Mouse (Mus musculus) lung, adult 2 months (tissue): ENCODE results near the gene Zfp775. TPM values are rescaled to one million over a fixed set of nuclear protein-coding genes. Genes with fewer than 3 reads are reported as not detected.

Experiments
- DNase-seq: peaks from one replicate; pipeline ENCODE4 v3.0.0; 2022
- H3K4me1 ChIP-seq: fragments of 200-500 bp; 2 replicates; pipeline ENCODE4 v1.6.1; 2011; ENCODE audit warnings: low read length; ENCODE audit not compliant: control insufficient read depth, insufficient read depth
- H3K4me3 ChIP-seq: fragments of 200-500 bp; replicated peaks from 2 replicates; pipeline ENCODE3; 2011; ENCODE audit warnings: low read depth, mild to moderate bottlenecking, control low read depth, low read length; ENCODE audit errors: extremely low read depth
- CTCF ChIP-seq: fragments of 200-500 bp; IDR thresholded peaks from 2 replicates; pipeline ENCODE4 v1.5.1; 2011; ENCODE audit warnings: mild to moderate bottlenecking, low read length, control low read depth; ENCODE audit not compliant: insufficient read depth
- POLR2A ChIP-seq: fragments of 200-500 bp; IDR thresholded peaks from 2 replicates; pipeline ENCODE4 v1.6.1; 2011; ENCODE audit warnings: low read depth, mild to moderate bottlenecking, control low read depth, low read length, borderline replicate concordance; ENCODE audit errors: extremely low read depth
- WGBS: fragments of 180-500 bp; shearing (Covaris S2); methylation state at CpG from one replicate; pipeline ENCODE4 v1.1.7; 2018; 5-methylcytosine and 5-hydroxymethylcytosine counted together
- polyA plus RNA-seq: library from polyadenylated mRNA; depleted of rRNA; stranded (reverse); fragments of >200 nt; gene quantifications from 2 replicates; pipeline ENCODE4 v1.2.3, GENCODE M21; 2012

The Zfp775 gene
- polyA plus RNA-seq, 1 experiment = 7.2 TPM

- DNase-seq = no peak
- Histone ChIP-seq H3K4me1 (no peaks in the 10 kb centered on the region), H3K4me3 (no peak overlapping the region)
- 61% methylated on average over 2 of the region's 2 CpGs for WGBS
- TF ChIP-seq POLR2A (no peak), CTCF (no peak)
These were observed 36.7 kb downstream of the Zfp775 start for GRCm38 (mm10) chr6:48638553-48638952.

GRCm38 (mm10) chr6:48641391-48641790 lies 39.5 kb downstream of the Zfp775 start:
- DNase-seq = no peak
- TF ChIP-seq POLR2A (no peak), CTCF (no peak)
- Histone ChIP-seq H3K4me3 (no peak overlapping the region), H3K4me1 (no peaks in the 10 kb centered on the region)
- 71% methylated on average over 6 of the region's 6 CpGs for WGBS

DNA sequence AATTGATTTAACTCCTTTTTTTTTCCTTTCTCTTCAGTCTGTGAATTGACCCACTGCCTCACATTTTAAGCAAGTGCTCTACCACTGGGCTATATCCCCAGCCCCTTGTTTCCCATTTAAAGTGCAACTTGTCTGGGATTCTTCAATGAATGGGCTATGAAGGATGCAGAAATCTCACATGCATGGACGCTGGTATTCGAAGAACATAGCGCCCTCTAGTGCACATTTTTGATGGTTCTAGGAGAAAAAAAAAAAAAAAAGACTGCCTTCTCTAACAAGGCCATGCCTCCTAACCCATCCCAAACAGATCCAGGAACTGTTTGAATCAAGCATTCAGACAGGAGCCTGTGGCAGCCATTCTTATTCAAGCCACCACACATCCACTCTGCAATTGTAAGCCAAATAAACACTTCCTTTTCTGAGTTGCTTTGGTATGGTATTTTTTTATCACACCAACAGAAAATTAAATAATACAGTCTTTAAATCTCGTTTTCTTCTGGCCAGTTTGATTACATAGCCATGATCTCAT lies 41.0 kb downstream of the Zfp775 start:
- H3K4me3 ChIP-seq = no peak overlapping the region
- TF ChIP-seq CTCF (peak; percentile 27; the same call in 1 of the 2 replicates), POLR2A (no peak)
- no peaks in the 10 kb centered on the region for H3K4me1 ChIP-seq
- DNase-seq = no peak
- WGBS = 19% methylated on average over 4 of the region's 4 CpGs

- H3K4me1 ChIP-seq = no peaks in the 10 kb centered on the region
- TF ChIP-seq POLR2A = no peak
- peak; percentile 92 for TF ChIP-seq CTCF
- no peak overlapping the region for H3K4me3 ChIP-seq
- peak; percentile 66 for DNase-seq
- 6% methylated on average over 12 of the region's 12 CpGs for WGBS
These were observed 43.9 kb downstream of the Zfp775 start for GRCm38 (mm10) chr6:48645660-48646308.

- Histone ChIP-seq H3K4me3 (no peak overlapping the region), H3K4me1 (no peaks in the 10 kb centered on the region)
- no peak for TF ChIP-seq CTCF
- WGBS = 78% methylated on average over 4 of the region's 4 CpGs
- DNase-seq = no peak
These were observed 44.4 kb downstream of the Zfp775 start for GRCm38 (mm10) chr6:48646309-48646690.

DNA sequence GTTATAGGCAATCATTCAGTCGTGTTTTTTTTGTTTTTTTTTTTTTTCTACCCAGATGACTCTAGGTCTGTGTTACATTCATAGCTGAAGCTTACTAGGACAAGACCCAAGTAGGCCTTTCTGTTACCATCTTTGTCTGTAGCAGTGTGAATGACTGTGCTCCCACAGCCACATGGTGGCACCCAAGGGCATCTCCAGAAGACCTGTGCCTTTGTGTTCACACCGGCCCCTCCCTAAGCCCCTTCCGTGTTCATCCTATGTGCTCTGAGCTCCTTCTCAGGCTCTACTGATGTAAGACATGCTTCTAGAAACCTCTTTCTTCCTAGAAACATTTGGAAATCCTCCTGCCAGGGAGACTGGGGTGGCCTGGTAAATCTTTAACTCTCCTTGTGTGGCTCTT lies 45.1 kb downstream of the Zfp775 start, which contains the start of gene Gimap8:
Gimap8 (plus strand) TSS at position 240 of the 400 bp plus-strand sequence.
- TF ChIP-seq POLR2A (peak; percentile 23; the same call in 1 of the 2 replicates), CTCF (peak; percentile 80)
- Histone ChIP-seq H3K4me1 (no peaks in the 10 kb centered on the region), H3K4me3 (peak within 1 kb of the TSS; percentile 75)
- DNase-seq = peak; percentile 34
- WGBS = 15% methylated on average over 3 of the region's 3 CpGs

DNA sequence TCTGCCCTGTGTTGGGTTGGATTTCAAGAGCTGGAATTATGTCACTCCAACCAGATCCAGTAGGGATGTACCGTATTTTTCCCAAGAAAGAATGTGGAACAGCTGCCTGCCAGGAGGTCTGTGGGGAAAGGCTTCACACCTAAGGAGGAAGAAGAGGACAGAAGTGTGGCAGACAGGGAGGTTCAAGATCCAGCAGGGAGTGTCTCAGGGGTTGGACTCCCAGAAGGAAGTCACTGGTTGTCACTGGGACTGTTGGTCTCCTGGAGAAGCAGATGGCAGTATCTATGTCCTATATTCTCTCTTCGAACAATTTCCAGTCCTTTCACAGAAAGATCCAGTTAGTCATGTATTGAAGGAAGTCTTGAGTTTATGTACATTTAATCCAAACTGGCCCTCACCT lies 45.7 kb downstream of the Zfp775 start:
- WGBS = 60% methylated on average over 2 of the region's 2 CpGs
- DNase-seq = no peak
- Histone ChIP-seq H3K4me3 (peak overlapping the region; percentile 75), H3K4me1 (no peaks in the 10 kb centered on the region)
- TF ChIP-seq CTCF = no peak
- no peak for TF ChIP-seq POLR2A

- 86% methylated on average over 4 of the region's 4 CpGs for WGBS
- no peak overlapping the region for H3K4me3 ChIP-seq
- no peaks in the 10 kb centered on the region for H3K4me1 ChIP-seq
- TF ChIP-seq CTCF = no peak
- TF ChIP-seq POLR2A = no peak
- DNase-seq = no peak
These were observed 46.9 kb downstream of the Zfp775 start for GRCm38 (mm10) chr6:48648779-48649178.

GRCm38 (mm10) chr6:48650041-48650440 lies 48.2 kb downstream of the Zfp775 start:
- no peak for DNase-seq
- H3K4me3 ChIP-seq = no peak overlapping the region
- H3K4me1 ChIP-seq = no peaks in the 10 kb centered on the region
- 69% methylated on average over 9 of the region's 9 CpGs for WGBS
- TF ChIP-seq CTCF (no peak), POLR2A (no peak)

GRCm38 (mm10) chr6:48658721-48659120 lies 56.9 kb downstream of the Zfp775 start:
- Histone ChIP-seq H3K4me1 (no peaks in the 10 kb centered on the region), H3K4me3 (no peak overlapping the region)
- DNase-seq = no peak
- no peak for TF ChIP-seq POLR2A
- WGBS = 59% methylated on average over 5 of the region's 5 CpGs
